Mouse (Mus musculus) stomach, postnatal 0 days (tissue): Measurements from ENCODE around the gene Amh. TPM values are rescaled to one million over a fixed set of nuclear protein-coding genes. Genes with fewer than 3 reads are reported as not detected.

Experiments
- ATAC-seq: fragments of 200-750 bp; cut with Nextera tagmentation; 2 replicates; pipeline ENCODE4 v1.8.0; 2017; ENCODE audit not compliant: low FRiP score, low TSS enrichment
- DNase-seq: peaks from one replicate; pipeline ENCODE4 v3.0.0-alpha.2; 2016; ENCODE audit warnings: low spot score
- H3K27ac ChIP-seq: fragments of 300-500 bp; sonication (generic); replicated peaks from 2 replicates; pipeline ENCODE4 v1.5.1; 2014; ENCODE audit warnings: mild to moderate bottlenecking, control low read depth
- H3K27me3 ChIP-seq: fragments of 300-500 bp; sonication (generic); 2 replicates; pipeline ENCODE4 v1.6.1; 2014; ENCODE audit warnings: low read length; ENCODE audit not compliant: control insufficient read depth, insufficient read depth
- H3K36me3 ChIP-seq: fragments of 300-500 bp; sonication (generic); 2 replicates; pipeline ENCODE4 v1.6.1; 2014; ENCODE audit warnings: low read length, mixed read lengths; ENCODE audit not compliant: control insufficient read depth, insufficient read depth
- H3K4me1 ChIP-seq: fragments of 300-500 bp; sonication (generic); replicated peaks from 2 replicates; pipeline ENCODE4 v1.6.1; 2014; ENCODE audit warnings: antibody characterized with exemption; ENCODE audit not compliant: control insufficient read depth, insufficient read depth
- H3K4me2 ChIP-seq: fragments of 300-500 bp; sonication (generic); replicated peaks from 2 replicates; pipeline ENCODE4 v1.6.1; 2014; ENCODE audit warnings: low read depth, mild to moderate bottlenecking, control low read depth, moderate library complexity
- H3K4me3 ChIP-seq: fragments of 300-500 bp; sonication (generic); 2 replicates; pipeline ENCODE4 v1.5.1; 2014; ENCODE audit warnings: low read depth, low read length, control low read depth
- H3K9ac ChIP-seq: fragments of 300-500 bp; sonication (generic); 2 replicates; pipeline ENCODE4 v1.6.1; 2014; ENCODE audit warnings: mild to moderate bottlenecking, low read length, control low read depth, mixed read lengths
- H3K9me3 ChIP-seq: fragments of 300-500 bp; sonication (generic); 2 replicates; pipeline ENCODE4 v1.6.1; 2016; ENCODE audit warnings: low read length; ENCODE audit not compliant: control insufficient read depth
- CTCF ChIP-seq: IDR thresholded peaks from 2 replicates; pipeline ENCODE4 v1.5.1; 2016; ENCODE audit warnings: antibody characterized with exemption, low read depth, mild to moderate bottlenecking, moderate library complexity
- EP300 ChIP-seq: optimal IDR thresholded peaks from 2 replicates; pipeline ENCODE3; 2016; ENCODE audit warnings: antibody characterized with exemption
- WGBS: fragments of 180-500 bp; shearing (Covaris S2); extraction: QIAGEN DNeasy Blood & Tissue Kit; methylation state at CpG from one replicate; pipeline ENCODE4 v1.1.7; 2014; 5-methylcytosine and 5-hydroxymethylcytosine counted together
- polyA plus RNA-seq: library from polyadenylated mRNA; unstranded; fragments of >200 nt; fragmentation: Nextera tagmentation; extraction: Ambion mirVana; gene quantifications from 2 replicates; pipeline ENCODE4 v1.2.1, GENCODE M21; 2015

The Amh gene
- polyA plus RNA-seq, 1 experiment from 2014 or later: 6.8 TPM

DNA sequence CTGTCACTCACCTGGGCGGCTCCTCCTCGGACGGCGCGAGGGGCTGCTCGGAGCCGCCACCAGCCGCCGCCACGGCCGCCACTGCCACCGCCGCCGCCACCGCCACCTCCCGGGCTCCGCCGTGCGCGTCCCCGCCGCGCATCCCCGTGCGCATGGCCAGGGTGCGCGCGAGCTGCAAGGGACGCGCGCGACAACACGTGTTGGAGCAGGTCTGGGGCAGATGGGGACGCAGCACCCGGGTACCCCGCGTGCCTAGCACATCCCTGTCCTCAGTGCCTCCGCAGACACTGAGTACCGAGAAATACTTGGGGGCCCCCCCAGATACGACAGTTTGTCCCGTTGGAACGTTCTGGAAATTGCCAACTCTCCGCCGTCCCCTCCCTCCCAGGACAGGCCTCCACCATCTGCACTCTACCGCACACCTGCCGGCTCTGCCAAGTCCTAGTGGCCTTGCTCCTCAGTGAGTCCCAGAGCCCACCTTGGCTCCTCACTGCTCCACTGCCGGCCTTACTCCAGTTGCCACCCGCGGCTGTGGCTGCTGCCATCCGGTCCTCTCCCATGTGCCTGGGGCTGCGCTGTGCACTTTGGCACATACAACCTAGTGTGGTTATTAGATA, 39.0 kb downstream of the Amh start, which contains the start of gene Lingo3:
Lingo3 (minus strand) TSS at position 109 of the 617 bp plus-strand sequence.
- no peak for TF ChIP-seq CTCF
- no peak for TF ChIP-seq EP300
- Histone ChIP-seq H3K27me3 (peaks cover 4% of the 10 kb centered on the region; the same call in 1 of the 2 replicates), H3K4me1 (0 out of 2 replicates have a peak, but pooled peaks cover 2% of the 10 kb centered on the region), H3K9me3 (no peaks in the 10 kb centered on the region), H3K9ac (peak within 1 kb of the TSS; percentile 43; the same call in 1 of the 2 replicates), H3K36me3 (no peaks in the 10 kb centered on the region), H3K4me2 (peak within 1 kb of the TSS; percentile 62), H3K27ac (no peak within 1 kb of the TSS), H3K4me3 (peak within 1 kb of the TSS; percentile 41)
- 5% methylated on average over 41 of the region's 51 CpGs for WGBS
- 0 out of 2 replicates have a peak, but pooled peaks have one; percentile 9 for ATAC-seq
- DNase-seq: no peak

DNA sequence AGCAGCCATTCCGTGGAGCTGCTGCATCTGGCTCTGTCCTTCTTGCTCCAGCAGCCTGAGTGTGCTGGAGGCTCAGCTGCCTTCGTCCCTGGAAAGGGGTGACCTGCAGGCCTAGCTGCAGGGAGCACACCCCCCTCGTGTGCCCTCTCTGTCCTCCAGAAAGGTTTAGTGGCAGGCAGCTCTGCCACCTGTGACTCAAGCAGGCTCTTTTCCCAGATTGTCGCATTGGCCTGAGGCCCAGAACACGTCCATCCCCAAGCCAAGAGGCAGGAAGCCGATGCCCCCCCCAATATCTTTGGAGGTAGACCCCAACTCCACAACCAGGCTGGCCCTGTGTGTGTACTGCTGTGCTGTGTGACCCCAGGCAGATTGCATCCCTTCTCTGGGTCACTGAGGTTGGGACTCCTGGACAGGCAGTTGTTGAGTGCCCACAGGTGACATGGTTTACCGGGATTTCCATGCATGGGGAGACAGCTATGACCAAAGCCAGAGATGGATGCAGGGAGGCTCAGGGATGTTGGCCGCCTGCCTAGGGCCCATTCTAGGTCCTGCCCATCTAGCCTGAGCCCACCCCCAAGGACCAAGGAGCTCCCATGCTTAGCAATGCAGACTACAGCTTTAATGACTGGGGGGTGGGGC, 40.1 kb downstream of the Amh start:
- Histone ChIP-seq H3K9me3 (no peaks in the 10 kb centered on the region), H3K9ac (no peak overlapping the region)

DNA sequence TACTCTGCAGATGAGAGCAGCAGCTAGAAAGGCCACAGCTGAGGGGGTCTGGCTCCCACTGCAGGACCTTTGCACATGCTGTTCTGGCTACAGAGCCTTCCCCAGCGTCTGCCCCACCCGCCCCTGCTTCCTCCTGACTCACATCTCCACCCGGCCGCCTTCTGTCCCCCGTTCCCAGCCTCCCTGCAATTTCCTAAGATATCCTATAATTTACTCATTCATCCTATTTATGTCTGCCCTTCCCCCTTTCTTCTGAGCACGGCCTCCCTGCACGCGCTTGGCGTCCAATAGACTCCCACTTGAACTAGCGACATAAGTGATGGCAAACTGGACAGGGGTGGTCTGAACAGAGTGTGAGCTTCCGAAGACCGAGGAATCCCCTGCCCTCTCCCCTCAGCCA, 40.7 kb downstream of the Amh start:
- no peak overlapping the region for H3K27ac ChIP-seq
- 70% methylated on average over 11 of the region's 12 CpGs for WGBS
- no peak overlapping the region for H3K4me2 ChIP-seq
- no peak overlapping the region for H3K9ac ChIP-seq
- 0 out of 2 replicates have a peak, but pooled peaks cover 2% of the 10 kb centered on the region for H3K4me1 ChIP-seq
- no peak for DNase-seq
- no peaks in the 10 kb centered on the region for H3K36me3 ChIP-seq
- no peak overlapping the region for H3K4me3 ChIP-seq
- peaks cover 4% of the 10 kb centered on the region; the same call in 1 of the 2 replicates for H3K27me3 ChIP-seq
- ATAC-seq: no peak
- no peaks in the 10 kb centered on the region for H3K9me3 ChIP-seq
- no peak for TF ChIP-seq CTCF
- TF ChIP-seq EP300: no peak

More for the DNA sequence above, 40.1 kb downstream of the Amh start:
- TF ChIP-seq CTCF (no peak), EP300 (no peak)
- no peak for DNase-seq
- H3K36me3 ChIP-seq: no peaks in the 10 kb centered on the region
- WGBS: 55% methylated on average over 8 of the region's 8 CpGs
- peaks cover 4% of the 10 kb centered on the region; the same call in 1 of the 2 replicates for H3K27me3 ChIP-seq
- H3K4me3 ChIP-seq: no peak overlapping the region
- H3K4me2 ChIP-seq: no peak overlapping the region
- ATAC-seq: no peak
- H3K4me1 ChIP-seq: 0 out of 2 replicates have a peak, but pooled peaks cover 2% of the 10 kb centered on the region
- H3K27ac ChIP-seq: no peak overlapping the region

DNA sequence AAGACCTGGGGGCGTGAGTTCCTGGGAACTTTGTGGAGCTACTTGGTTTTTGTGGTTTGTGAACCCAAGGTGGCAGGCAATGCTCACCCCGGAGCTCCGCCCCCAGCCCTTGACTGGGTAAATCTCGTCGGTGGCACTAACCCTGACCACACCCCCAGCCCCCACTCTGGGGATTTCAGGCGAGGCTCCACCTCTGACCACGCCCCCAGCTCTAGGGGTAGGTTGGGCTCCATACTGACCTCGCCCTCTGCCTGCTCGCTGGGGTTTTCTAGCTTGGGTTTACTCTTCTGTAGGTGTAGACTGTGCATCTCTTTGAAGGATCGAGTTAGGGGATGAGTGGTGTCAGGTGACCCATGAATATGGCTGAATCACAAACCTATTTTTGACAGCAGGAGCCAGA, 43.5 kb downstream of the Amh start:
- peaks cover 4% of the 10 kb centered on the region; the same call in 1 of the 2 replicates for H3K27me3 ChIP-seq
- H3K4me1 ChIP-seq: 0 out of 2 replicates have a peak, but pooled peaks cover 2% of the 10 kb centered on the region
- no peaks in the 10 kb centered on the region for H3K36me3 ChIP-seq
- no peak overlapping the region for H3K4me2 ChIP-seq
- peak; percentile 79 for DNase-seq
- H3K27ac ChIP-seq: no peak overlapping the region
- TF ChIP-seq CTCF (no peak), EP300 (no peak)
- no peak overlapping the region for H3K9ac ChIP-seq
- peak; percentile 52; the same call in 1 of the 2 replicates for ATAC-seq
- WGBS: 5% methylated on average over 10 of the region's 10 CpGs
- no peaks in the 10 kb centered on the region for H3K9me3 ChIP-seq
- no peak overlapping the region for H3K4me3 ChIP-seq

DNA sequence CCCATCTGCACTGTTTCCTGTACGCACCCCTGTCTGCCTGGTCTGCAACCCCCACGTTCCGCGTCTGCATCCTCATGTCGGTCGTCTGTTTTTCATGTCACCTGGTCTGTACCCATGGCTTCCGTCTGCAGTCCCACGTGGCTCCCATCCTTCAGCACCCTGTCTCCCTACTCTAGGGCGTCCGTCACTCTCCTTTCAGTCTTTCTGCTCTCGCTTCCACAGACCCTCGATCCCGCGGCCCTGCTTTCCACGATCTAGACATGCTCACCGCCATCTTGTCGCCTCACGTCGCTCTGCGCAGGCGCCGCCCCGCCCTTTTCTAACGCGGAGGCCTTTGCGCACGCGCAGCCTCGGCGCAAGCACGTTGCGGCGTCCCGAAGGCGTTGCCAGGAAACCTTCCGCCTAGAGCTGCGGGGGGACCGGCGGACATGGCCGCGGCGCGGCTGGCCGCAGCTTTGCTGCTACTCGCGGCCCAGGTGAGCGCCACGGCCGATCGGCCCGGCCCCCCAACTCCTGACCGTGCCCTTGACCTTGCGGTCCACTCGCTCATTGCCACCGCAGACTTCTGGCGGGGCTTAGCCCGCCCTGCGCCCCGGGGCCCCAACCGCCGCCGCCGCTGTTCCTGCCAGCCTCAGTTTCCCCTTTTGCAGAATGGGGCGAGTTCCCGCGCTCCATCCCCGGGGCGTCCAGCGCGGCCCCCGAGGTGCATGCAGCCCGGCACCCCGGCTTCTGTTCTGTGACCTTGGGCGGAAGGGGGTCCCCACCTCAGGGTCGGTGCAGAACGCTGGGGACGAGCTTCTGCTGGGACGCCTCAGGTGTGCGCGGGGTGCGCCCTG, 50.1 kb downstream of the Amh start, which contains the start of the genes Lsm7 and Sppl2b:
Lsm7 (minus strand) TSS at position 297 of the 836 bp plus-strand sequence.
Sppl2b (plus strand) TSS at position 363 of the 836 bp plus-strand sequence.
- under 1% methylated on average over 81 of the region's 81 CpGs for WGBS
- ATAC-seq: peak; percentile 76

More for the DNA sequence above, 50.1 kb downstream of the Amh start, which contains the start of the genes Lsm7 and Sppl2b:
- peaks cover 2% of the 10 kb centered on the region; the same call in 1 of the 2 replicates for H3K4me1 ChIP-seq
- TF ChIP-seq EP300 (no peak), CTCF (no peak)
- no peaks in the 10 kb centered on the region for H3K27me3 ChIP-seq
- H3K9me3 ChIP-seq: no peaks in the 10 kb centered on the region
- H3K27ac ChIP-seq: no peak within 1 kb of the TSS; the same call in 1 of the 2 replicates
- H3K9ac ChIP-seq: peak within 1 kb of the TSS; percentile 85
- H3K36me3 ChIP-seq: no peaks in the 10 kb centered on the region
- peak within 1 kb of the TSS; percentile 86 for H3K4me3 ChIP-seq
- peak within 1 kb of the TSS; percentile 100 for H3K4me2 ChIP-seq
- DNase-seq: peak; percentile 96
